ENCODE assay signal across 16 mouse cellular contexts in the genomic region with DNA sequence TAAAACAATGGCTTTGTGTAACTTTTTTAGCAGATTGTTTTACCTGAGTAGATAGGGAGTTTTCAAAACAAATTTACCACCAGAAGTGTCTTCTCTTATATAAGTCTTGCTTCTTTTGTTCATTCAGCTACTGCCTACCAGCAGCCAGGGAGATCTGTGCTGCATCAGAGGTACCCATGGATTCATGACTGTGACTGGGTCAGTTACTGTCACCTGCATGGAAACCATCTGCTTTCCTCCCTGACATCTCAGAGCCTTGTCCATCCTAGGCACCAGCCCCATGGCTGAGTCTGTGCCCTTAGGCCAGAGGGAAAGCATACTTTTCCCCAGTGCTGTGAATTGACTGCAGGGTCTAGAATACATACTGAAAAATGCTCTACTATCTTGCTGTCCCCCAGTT.
"Had no signal": no experiment of that assay in that cellular context is flagged by ENCODE, and none has a peak within 500 bp of the region (broad histone marks: within the 10 kb centered on the region; RNA-seq: fewer than 3 reads in every experiment).

No protein-coding gene starts in this region.

- ATAC-seq: liver, embryonic 12.5 days; midbrain, embryonic 16.5 days had no signal

- H3K4me3 ChIP-seq: kidney, embryonic 15.5 days; liver, embryonic 12.5 days; midbrain, embryonic 12.5 days; neural tube, embryonic 13.5 days had no signal

- H3K4me2 ChIP-seq: kidney, embryonic 15.5 days; liver, embryonic 12.5 days; lung, embryonic 14.5 days; midbrain, embryonic 12.5 days; neural tube, embryonic 13.5 days had no signal

- H3K27ac ChIP-seq: kidney, embryonic 15.5 days; liver, embryonic 12.5 days; macrophage; midbrain, embryonic 12.5 days; neural tube, embryonic 13.5 days had no signal

- DNase-seq: kidney, postnatal 14 days; layer of hippocampus, postnatal 36 days; left cerebral cortex, postnatal 4 days; lung, embryonic 14.5 days; lung, postnatal 10 days; retina, postnatal 1 day; right cerebral cortex, postnatal 4 days; spleen, adult 18-20 months; thymus, adult 18-20 months; thymus, postnatal 14 days had no signal

- H3K27me3 ChIP-seq: kidney, embryonic 15.5 days; liver, embryonic 12.5 days; midbrain, embryonic 12.5 days; neural tube, embryonic 13.5 days had no signal

- H3K9me3 ChIP-seq: kidney, embryonic 15.5 days; liver, embryonic 12.5 days; midbrain, embryonic 12.5 days; neural tube, embryonic 13.5 days had no signal

- H3K4me1 ChIP-seq: kidney, embryonic 15.5 days; liver, embryonic 12.5 days; midbrain, embryonic 12.5 days; neural tube, embryonic 13.5 days had no signal

- H3K9ac ChIP-seq: kidney, embryonic 15.5 days; liver, embryonic 12.5 days; lung, embryonic 14.5 days; midbrain, embryonic 12.5 days; neural tube, embryonic 13.5 days had no signal
